Mouse (Mus musculus) MEL (cell line): ENCODE measurements around the gene Osbpl9. TPM values are rescaled to one million over a fixed set of nuclear protein-coding genes. Genes with fewer than 3 reads are reported as not detected.

ENCODE experiments used
- DNase-seq: peaks from one replicate; pipeline ENCODE4 v3.0.0; 2011; ENCODE audit warnings: low read depth, low spot score
- H3K27ac ChIP-seq: 2 replicates; pipeline ENCODE4 v1.5.1; 2012; ENCODE audit warnings: low read depth, mild to moderate bottlenecking, control low read depth, low read length, moderate library complexity; ENCODE audit not compliant: control insufficient read depth
- H3K27me3 ChIP-seq, 2 experiments: fragments of 150-350 bp in 1 of 2; sonication (generic) in 1 of 2; 2 replicates each; pipeline ENCODE4 v1.6.1; 2012; ENCODE audit warnings: low read length in 2 of 2, mild to moderate bottlenecking in 2 of 2, improper control_type of control experiment in 1 of 2, moderate library complexity in 1 of 2; ENCODE audit not compliant: insufficient read depth in 2 of 2, control insufficient read depth in 1 of 2
- H3K36me3 ChIP-seq, 2 experiments: 2 replicates each; pipeline ENCODE4 v1.6.1; 2012 to 2014; ENCODE audit warnings: low read length in 2 of 2, improper control_type of control experiment in 1 of 2, inconsistent platforms in 1 of 2, mild to moderate bottlenecking in 1 of 2; ENCODE audit not compliant: insufficient read depth in 2 of 2, control insufficient read depth in 1 of 2
- H3K4me1 ChIP-seq, 2 experiments: fragments of 150-350 bp in 1 of 2; sonication (generic) in 1 of 2; 2 replicates each; pipeline ENCODE4 v1.6.1; 2012; ENCODE audit warnings: low read length in 2 of 2, improper control_type of control experiment in 1 of 2, mild to moderate bottlenecking in 1 of 2; ENCODE audit not compliant: insufficient read depth in 2 of 2, control insufficient read depth in 1 of 2
- H3K4me3 ChIP-seq, 2 experiments: fragments of 150-350 bp in 1 of 2; sonication (generic) in 1 of 2; 2 replicates each; pipeline ENCODE4 v1.5.1; 2012; ENCODE audit warnings: low read depth in 2 of 2, low read length in 2 of 2, mild to moderate bottlenecking in 2 of 2, moderate library complexity in 2 of 2, control low read depth in 1 of 2, improper control_type of control experiment in 1 of 2; ENCODE audit not compliant: control insufficient read depth in 1 of 2, insufficient read depth in 1 of 2
- H3K79me2 ChIP-seq: 2 replicates; pipeline ENCODE4 v1.6.1; 2012; ENCODE audit warnings: mild to moderate bottlenecking, low read length, moderate library complexity; ENCODE audit not compliant: control insufficient read depth, poor library complexity, insufficient read depth
- H3K9ac ChIP-seq: 2 replicates; pipeline ENCODE4 v1.6.1; 2012; ENCODE audit warnings: low read depth, mild to moderate bottlenecking, control low read depth, low read length, moderate library complexity; ENCODE audit not compliant: control insufficient read depth, poor library complexity, severe bottlenecking
- H3K9me3 ChIP-seq: fragments of 150-350 bp; sonication (generic); replicated peaks from 2 replicates; pipeline ENCODE4 v1.6.1; 2012; ENCODE audit warnings: mild to moderate bottlenecking, low read length, improper control_type of control experiment, moderate library complexity; ENCODE audit not compliant: insufficient read depth
- CHD2 ChIP-seq: IDR thresholded peaks from 2 replicates; pipeline ENCODE4 v1.6.1; 2011; ENCODE audit warnings: low read length, improper control_type of control experiment
- CTCF ChIP-seq, 3 experiments: IDR thresholded peaks in 2 of 3; conservative IDR thresholded peaks in 1 of 3; 2 replicates each; pipeline ENCODE4 v1.5.1; 2011 to 2012; ENCODE audit warnings: low read length in 3 of 3, low read depth in 2 of 3, mild to moderate bottlenecking in 2 of 3, improper control_type of control experiment in 1 of 3, inconsistent platforms in 1 of 3, mixed read lengths in 1 of 3, moderate library complexity in 1 of 3; ENCODE audit not compliant: control insufficient read depth in 1 of 3, insufficient read depth in 1 of 3, poor library complexity in 1 of 3, severe bottlenecking in 1 of 3
- E2F4 ChIP-seq: IDR thresholded peaks from 2 replicates; pipeline ENCODE4 v1.6.1; 2011; ENCODE audit warnings: low read depth, low read length, improper control_type of control experiment, borderline replicate concordance
- EP300 ChIP-seq, 2 experiments: IDR thresholded peaks; 2 replicates each; pipeline ENCODE4 v1.6.1; 2011; ENCODE audit warnings: improper control_type of control experiment in 2 of 2, low read length in 2 of 2, low read depth in 1 of 2, mild to moderate bottlenecking in 1 of 2
- JUND ChIP-seq: IDR thresholded peaks from 2 replicates; pipeline ENCODE4 v1.6.1; 2011; ENCODE audit warnings: low read depth, mild to moderate bottlenecking, improper control_type of control experiment, low read length
- MAX ChIP-seq: IDR thresholded peaks from 2 replicates; pipeline ENCODE4 v1.6.1; 2011; ENCODE audit warnings: low read length, improper control_type of control experiment
- MEF2A ChIP-seq: IDR thresholded peaks from 2 replicates; pipeline ENCODE4 v1.6.1; 2014; ENCODE audit warnings: low read depth, mild to moderate bottlenecking, inconsistent platforms, low read length, improper control_type of control experiment; ENCODE audit not compliant: poor library complexity, insufficient replicate concordance, severe bottlenecking; ENCODE audit errors: extremely low read depth
- MXI1 ChIP-seq: IDR thresholded peaks from 2 replicates; pipeline ENCODE4 v1.6.1; 2011; ENCODE audit warnings: mild to moderate bottlenecking, low read depth, low read length, improper control_type of control experiment
- MYC ChIP-seq: IDR thresholded peaks from 2 replicates; pipeline ENCODE4 v1.6.1; 2011; ENCODE audit warnings: low read depth, mild to moderate bottlenecking, low read length, improper control_type of control experiment, moderate library complexity
- NELFE ChIP-seq: IDR thresholded peaks from 2 replicates; pipeline ENCODE4 v1.6.1; 2011; ENCODE audit warnings: low read depth, low read length, improper control_type of control experiment
- NRF1 ChIP-seq: IDR thresholded peaks from 2 replicates; pipeline ENCODE4 v1.6.1; 2014; ENCODE audit warnings: low read depth, mild to moderate bottlenecking, inconsistent platforms, low read length, improper control_type of control experiment, moderate library complexity; ENCODE audit not compliant: poor library complexity, insufficient read depth, severe bottlenecking
- POLR2A ChIP-seq, 2 experiments: IDR thresholded peaks; 2 replicates each; pipeline ENCODE4 v1.6.1; 2011 to 2012; ENCODE audit warnings: low read length in 2 of 2, mild to moderate bottlenecking in 2 of 2, control low read depth in 1 of 2, improper control_type of control experiment in 1 of 2, low read depth in 1 of 2, moderate library complexity in 1 of 2; ENCODE audit not compliant: control insufficient read depth in 1 of 2, insufficient read depth in 1 of 2, poor library complexity in 1 of 2
- RAD21 ChIP-seq: IDR thresholded peaks from 2 replicates; pipeline ENCODE4 v1.6.1; 2011; ENCODE audit warnings: mild to moderate bottlenecking, low read depth, low read length, improper control_type of control experiment
- SIN3A ChIP-seq: IDR thresholded peaks from 2 replicates; pipeline ENCODE4 v1.6.1; 2012; ENCODE audit warnings: low read length, improper control_type of control experiment, inconsistent platforms
- SMC3 ChIP-seq: IDR thresholded peaks from 2 replicates; pipeline ENCODE4 v1.6.1; 2011; ENCODE audit warnings: low read depth, low read length, improper control_type of control experiment
- TBP ChIP-seq: IDR thresholded peaks from 2 replicates; pipeline ENCODE4 v1.8.0; 2011; ENCODE audit warnings: low read depth, low read length, improper control_type of control experiment
- TCF12 ChIP-seq: IDR thresholded peaks from 2 replicates; pipeline ENCODE4 v1.6.1; 2014; ENCODE audit warnings: low read depth, mild to moderate bottlenecking, inconsistent platforms, low read length, improper control_type of control experiment, moderate library complexity
- UBTF ChIP-seq: IDR thresholded peaks from 2 replicates; pipeline ENCODE4 v1.6.1; 2012; ENCODE audit warnings: low read depth, mild to moderate bottlenecking, inconsistent platforms, low read length, improper control_type of control experiment, moderate library complexity, borderline replicate concordance; ENCODE audit not compliant: insufficient read depth
- USF1 ChIP-seq: IDR thresholded peaks from 2 replicates; pipeline ENCODE4 v1.6.1; 2014; ENCODE audit warnings: low read depth, mild to moderate bottlenecking, inconsistent platforms, low read length, improper control_type of control experiment, moderate library complexity
- ZKSCAN1 ChIP-seq: IDR thresholded peaks from 2 replicates; pipeline ENCODE4 v1.6.1; 2012; ENCODE audit warnings: low read depth, mild to moderate bottlenecking, inconsistent platforms, low read length, improper control_type of control experiment, moderate library complexity
- ZNF384 ChIP-seq: IDR thresholded peaks from 2 replicates; pipeline ENCODE4 v1.6.1; 2012; ENCODE audit warnings: low read depth, mild to moderate bottlenecking, inconsistent platforms, low read length, improper control_type of control experiment
- polyA plus RNA-seq, 2 experiments: library from polyadenylated mRNA; stranded (reverse) in 1 of 2; unstranded in 1 of 2; fragments of >175 nt in 1 of 2; fragments of >200 nt in 1 of 2; gene quantifications; 2 replicates each; pipeline versions ENCODE4 v1.2.1 to v1.2.4; 2012; ENCODE audit warnings: low replicate concordance in 2 of 2, low read depth in 1 of 2; ENCODE audit not compliant: insufficient read length in 2 of 2, insufficient read depth in 1 of 2, missing spikeins in 1 of 2
- total RNA-seq: library from RNA; depleted of rRNA; stranded (reverse); fragments of 300-350 nt; gene quantifications from 2 replicates; pipeline ENCODE4 v1.2.3, GENCODE M21; 2012

The Osbpl9 gene
- total and polyA plus RNA-seq, 3 experiments, result 14.9 to 42.6 TPM; not detected in 1

- Histone ChIP-seq H3K27me3 (no peaks in the 10 kb centered on the region), H3K9me3 (no peaks in the 10 kb centered on the region), H3K36me3 (peaks cover 0 to 16% of the 10 kb centered on the region in 2 experiments; a peak in 2 of 4 replicates)
- no peak for TF ChIP-seq TBP
- no peak for TF ChIP-seq RAD21
- TF ChIP-seq E2F4, result no peak
- no peak for TF ChIP-seq SMC3
- no peak for TF ChIP-seq SIN3A
- no peak for TF ChIP-seq ZNF384
- TF ChIP-seq CHD2, result no peak
- no peak for TF ChIP-seq ZKSCAN1
- TF ChIP-seq MAX, result no peak
- no peak for TF ChIP-seq MXI1
- TF ChIP-seq MEF2A, result no peak
- TF ChIP-seq, all 39 proteins: peak for 0
- no peaks in the 10 kb centered on the region for H3K4me1 ChIP-seq
- H3K4me3 ChIP-seq, result no peak overlapping the region
- no peak overlapping the region for H3K9ac ChIP-seq
- no peaks in the 10 kb centered on the region for H3K79me2 ChIP-seq
- H3K27ac ChIP-seq, result no peak overlapping the region
- DNase-seq, result no peak
Measured at GRCm38 (mm10) chr4:109057640-109058039, 144.4 kb downstream of the Osbpl9 start.

GRCm38 (mm10) chr4:109056351-109056750 is 145.7 kb downstream of the Osbpl9 start:
- Histone ChIP-seq H3K4me1 (no peaks in the 10 kb centered on the region), H3K27me3 (no peaks in the 10 kb centered on the region), H3K27ac (no peak overlapping the region), H3K79me2 (no peaks in the 10 kb centered on the region), H3K36me3 (peaks cover 0 to 21% of the 10 kb centered on the region in 2 experiments; a peak in 2 of 4 replicates), H3K4me3 (no peak overlapping the region), H3K9ac (no peak overlapping the region), H3K9me3 (no peaks in the 10 kb centered on the region)
- no peak for TF ChIP-seq TCF12
- TF ChIP-seq USF1, result no peak
- no peak for TF ChIP-seq CTCF (IDR thresholded peaks at IDR 0.05 in 2 of 3, conservative IDR thresholded peaks at IDR 0.05 in 1 of 3; ENCODE audit: control insufficient read depth in 1 of 3, insufficient read depth in 1 of 3, low read depth in 2 of 3, low read length in 3 of 3, poor library complexity in 1 of 3, severe bottlenecking in 1 of 3)
- no peak for TF ChIP-seq MXI1
- no peak for TF ChIP-seq NRF1
- TF ChIP-seq TBP, result no peak
- TF ChIP-seq JUND, result no peak
- no peak for TF ChIP-seq E2F4
- TF ChIP-seq RAD21, result no peak
- TF ChIP-seq EP300 (IDR thresholded peaks at IDR 0.05; ENCODE audit: low read depth in 1 of 2, low read length in 2 of 2), result no peak
- no peak for TF ChIP-seq ZKSCAN1
- TF ChIP-seq NELFE, result no peak
- TF ChIP-seq POLR2A (IDR thresholded peaks at IDR 0.05; ENCODE audit: control insufficient read depth in 1 of 2, insufficient read depth in 1 of 2, low read depth in 1 of 2, low read length in 2 of 2, poor library complexity in 1 of 2), result no peak
- no peak for TF ChIP-seq MYC
- no peak for TF ChIP-seq UBTF
- DNase-seq, result no peak
